Mouse (Mus musculus) retina, postnatal 1 day (tissue): Measurements from ENCODE around the gene Npl.
"Not testable (repeated sequence)": the region's sequence is repeated elsewhere in the genome, so short reads cannot be mapped to it uniquely, and the experiment has no call there.

Source experiments
- DNase-seq: peaks from one replicate; pipeline ENCODE4 v3.0.0-alpha.2; 2012

Npl gene

DNA sequence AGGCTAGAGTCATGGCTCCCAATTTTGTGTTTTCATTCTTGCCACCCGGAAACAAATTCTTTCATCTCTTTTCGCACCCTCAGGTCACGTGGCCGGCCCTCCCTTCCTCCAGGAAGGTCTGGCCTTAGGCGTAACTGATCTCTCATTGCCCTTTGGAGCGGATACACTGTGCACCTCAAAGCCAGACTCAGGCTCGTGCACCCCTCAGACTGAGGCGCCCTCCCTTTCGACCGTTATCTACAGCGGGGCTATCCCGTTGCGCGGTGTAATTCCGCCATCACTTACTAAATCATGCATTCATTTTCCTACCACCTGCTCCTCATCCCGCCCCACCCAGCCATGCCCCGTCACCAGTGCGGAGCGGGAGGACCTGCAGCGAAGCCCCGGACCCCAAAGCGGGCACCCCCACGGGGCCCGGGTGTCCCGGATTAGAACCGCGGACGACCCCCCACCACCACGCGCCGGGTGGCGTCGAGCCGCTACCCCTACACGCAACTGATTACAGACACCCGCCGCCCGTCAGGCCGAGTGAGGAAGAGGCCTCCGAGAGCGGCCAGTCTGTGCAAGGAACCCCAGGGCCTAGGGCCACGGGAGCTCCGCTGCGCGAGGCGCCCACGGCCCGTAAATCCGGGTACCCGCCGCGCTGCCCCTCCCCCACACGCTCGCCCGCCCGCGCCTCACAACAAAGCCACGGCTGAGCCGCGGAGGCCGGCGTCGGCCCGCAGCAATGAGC lies 62.9 kb downstream of the Npl start:
- peak; percentile 73 for DNase-seq

DNA sequence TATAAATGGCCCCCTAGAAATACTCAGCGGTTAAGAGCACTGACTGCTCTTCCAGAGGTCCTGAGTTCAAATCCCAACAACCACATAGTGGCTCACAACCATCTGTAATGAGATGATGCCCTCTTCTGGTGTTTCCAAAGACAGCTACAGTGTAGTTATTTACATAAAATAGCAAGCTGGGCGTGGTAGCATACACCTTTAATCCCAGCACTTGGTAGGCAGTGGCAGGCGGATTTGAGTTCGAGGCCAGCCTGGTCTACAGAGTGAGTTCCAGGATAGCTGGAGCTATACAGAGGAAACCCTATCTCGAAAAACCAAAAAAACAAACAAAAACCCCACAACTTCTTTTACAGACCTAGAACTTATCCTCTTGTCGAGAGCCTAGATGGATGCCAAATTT lies 63.7 kb downstream of the Npl start:
- DNase-seq = not testable (repeated sequence)

DNA sequence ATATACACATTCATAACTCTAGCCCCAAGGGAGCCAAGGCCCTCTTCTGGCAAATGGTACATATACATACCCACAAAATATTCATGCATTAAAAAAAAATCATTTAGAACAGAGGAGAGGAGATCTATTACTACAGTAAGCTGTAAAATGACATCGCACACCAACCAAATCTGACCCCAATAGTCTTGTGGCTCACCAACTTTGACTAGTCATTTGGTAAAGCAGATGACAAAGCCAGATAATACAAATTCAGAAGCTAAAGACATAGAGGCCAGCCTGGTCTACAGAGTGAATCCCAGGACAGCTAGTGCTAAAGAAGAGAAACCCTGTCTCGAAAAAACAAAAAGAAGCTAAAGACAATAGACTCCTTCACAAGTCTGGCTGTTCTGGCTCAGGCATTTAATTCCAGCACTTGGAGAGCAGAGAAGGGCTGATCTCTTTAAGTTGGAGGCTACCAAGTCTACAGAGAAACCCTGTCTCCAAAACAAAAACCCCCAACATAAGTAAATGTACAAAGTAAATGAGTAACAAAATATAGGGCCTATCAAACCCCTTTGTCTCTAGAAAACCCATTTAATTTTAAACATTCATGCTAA lies 64.5 kb downstream of the Npl start:
- no peak for DNase-seq

DNA sequence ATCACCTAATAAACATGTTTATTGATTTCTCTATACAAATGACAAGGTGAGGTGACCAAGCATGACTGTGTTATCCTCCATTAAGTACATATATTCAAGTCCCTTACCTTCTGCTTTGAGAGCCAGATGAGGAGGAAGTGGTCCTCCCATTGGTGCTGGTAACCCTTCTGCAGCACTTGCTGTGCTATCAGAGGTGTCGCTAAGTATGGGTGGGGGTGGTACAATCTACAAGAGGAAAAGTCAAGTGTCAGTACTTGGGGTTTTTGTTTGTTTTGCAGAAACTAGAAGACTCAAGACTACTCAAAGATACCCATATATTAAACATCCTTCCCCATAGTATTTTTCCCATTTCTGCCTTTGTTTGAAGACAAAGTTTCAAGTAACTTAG lies 68.8 kb downstream of the Npl start:
- DNase-seq = no peak

GRCm38 (mm10) chr1:153480386-153481024 lies 69.3 kb downstream of the Npl start:
- peak; percentile 71 for DNase-seq

DNA sequence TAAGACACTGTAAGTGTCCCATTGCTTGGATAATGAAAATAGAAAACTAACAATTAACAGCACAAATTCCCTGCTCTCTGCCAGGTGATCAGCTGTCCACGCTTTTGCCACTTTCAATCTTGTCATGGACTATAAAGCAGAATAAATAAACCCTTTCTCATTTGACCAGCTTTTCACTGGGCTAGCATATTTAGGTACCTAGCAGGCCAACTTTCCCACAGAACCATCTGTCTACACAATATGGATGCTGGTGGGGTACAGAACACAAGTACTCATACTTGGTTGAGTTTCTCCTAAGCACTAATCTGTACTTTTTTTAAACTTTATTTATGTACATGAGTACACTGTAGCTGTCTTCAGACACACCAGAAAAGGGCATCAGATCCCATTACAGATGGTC lies 70.5 kb downstream of the Npl start:
- DNase-seq = no peak

DNA sequence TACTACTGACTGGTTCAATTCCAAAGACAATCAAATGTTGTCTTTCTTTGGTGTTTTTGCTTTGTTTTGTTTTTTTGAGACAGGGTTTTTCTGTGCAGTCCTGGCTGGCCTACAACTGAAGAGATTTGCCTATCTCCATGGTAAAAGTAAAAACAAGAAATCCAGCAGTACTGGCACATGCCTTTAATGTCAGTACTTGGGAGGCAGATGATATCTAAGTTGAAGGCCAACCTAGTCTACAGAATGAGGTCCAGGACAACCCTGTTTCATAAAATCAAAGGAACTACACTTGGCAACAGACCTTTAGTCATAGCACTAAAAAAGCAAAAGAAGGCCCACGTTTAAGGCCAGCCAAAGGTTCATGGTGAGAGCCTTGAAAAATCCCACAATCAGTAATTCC lies 88.0 kb downstream of the Npl start:
- no peak for DNase-seq

- no peak for DNase-seq
Measured at GRCm38 (mm10) chr1:153456137-153456536, 93.7 kb downstream of the Npl start.

GRCm38 (mm10) chr1:153453146-153453642 lies 96.7 kb downstream of the Npl start:
- DNase-seq = no peak
